Mouse (Mus musculus): ENCODE data around the gene Ogt. TPM values are rescaled to one million over a fixed set of nuclear protein-coding genes. Genes with fewer than 3 reads are reported as not detected.

The Ogt gene
- total RNA-seq (2021) = 10 to 100 TPM; 56.0 to 62.5 TPM

DNA sequence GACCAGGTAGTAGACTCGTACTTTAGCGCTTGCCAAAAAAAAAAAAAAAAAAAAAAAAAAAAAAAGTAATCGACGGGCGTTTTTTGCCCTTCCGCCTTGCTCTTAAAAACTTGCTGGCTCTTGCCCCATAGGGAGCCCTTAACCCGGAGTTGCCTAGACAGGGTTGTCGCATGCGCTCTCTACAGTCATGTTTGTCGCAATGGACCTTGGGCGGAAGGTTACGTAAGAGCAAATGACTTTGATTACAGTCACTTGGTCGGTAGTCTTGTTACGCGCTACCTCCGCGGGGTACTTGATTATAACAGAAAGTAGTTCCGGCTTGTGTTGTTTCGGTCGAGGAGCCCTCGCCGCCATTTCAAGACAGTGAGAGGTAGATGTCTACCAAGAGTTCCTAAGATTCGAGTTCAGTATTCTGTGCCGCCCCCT, at the start of gene Ogt:
Gene Ogt (plus strand): TSS at position 320 of the 426 bp plus-strand sequence.
- intact Hi-C loops (cut with DNase I) = no loop called here
- DNase-seq (ENCODE audit: low spot score) = peak; percentile 83

DNA sequence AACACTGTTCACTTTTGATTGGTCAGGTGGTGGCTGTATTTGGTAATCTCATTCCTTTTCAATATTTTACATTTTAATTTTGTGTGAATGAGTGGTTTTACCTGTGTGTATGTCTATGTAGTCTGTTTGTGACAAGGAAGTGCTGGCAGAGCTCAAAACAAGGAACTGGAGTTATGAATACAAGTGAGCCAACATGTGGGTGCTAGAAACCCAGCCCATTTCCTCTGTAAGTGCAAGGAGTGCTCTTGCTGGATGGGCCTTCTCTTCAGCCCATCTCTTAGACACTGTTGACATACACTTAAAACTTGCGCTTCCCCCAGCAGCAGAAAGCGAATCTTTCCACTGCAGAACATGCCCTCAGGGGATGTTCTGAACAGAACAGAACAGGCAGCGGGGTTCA, 23.7 kb upstream of the Ogt start:
- intact Hi-C loops (cut with DNase I) = loop anchor here (10.0 kb wide), 1 partner anchor 159 kb away; no protein-coding TSS in a partner anchor
- no peak for DNase-seq (ENCODE audit: low spot score)

DNA sequence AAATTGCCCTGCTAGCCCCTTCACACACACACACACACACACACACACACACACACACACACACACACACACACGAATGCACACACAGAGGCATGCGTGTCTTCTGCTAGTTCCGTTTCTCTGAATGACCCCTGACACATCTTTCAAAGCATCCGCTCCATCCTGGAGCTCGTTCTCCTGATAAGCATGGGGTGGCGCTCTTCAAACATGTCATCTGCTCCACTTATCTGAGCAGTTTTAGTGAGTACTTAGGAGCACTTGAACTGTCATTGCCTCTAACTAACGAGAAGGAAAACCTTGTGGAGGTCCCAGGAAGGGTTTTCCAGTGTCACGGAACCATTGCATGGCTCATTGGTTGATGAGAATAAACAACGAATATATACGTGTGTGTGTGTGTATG, 22.0 kb upstream of the Ogt start:
- intact Hi-C loops (cut with DNase I) = loop anchor here (10.0 kb wide), 1 partner anchor 157 kb away; no protein-coding TSS in a partner anchor
- no peak for DNase-seq (ENCODE audit: low spot score)

DNA sequence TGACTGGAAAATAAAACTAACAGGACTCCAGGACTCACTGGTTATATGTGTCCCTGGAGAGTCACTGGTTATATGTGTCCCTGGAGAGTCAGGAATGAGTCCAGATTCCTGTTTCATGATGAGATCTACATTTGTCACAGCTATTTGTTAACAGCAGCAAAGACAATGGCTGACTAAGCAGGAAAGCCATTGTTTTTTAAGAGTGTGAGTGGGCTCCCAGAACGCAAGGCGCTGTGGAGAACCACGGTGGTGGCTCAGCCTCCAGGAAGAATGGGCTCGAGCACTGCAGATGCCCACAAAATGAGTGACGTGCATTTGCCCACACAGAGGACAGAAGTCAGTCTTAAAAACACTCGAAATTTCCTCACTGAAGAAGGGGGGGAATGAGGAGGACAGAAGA, 19.5 kb upstream of the Ogt start:
- intact Hi-C loops (cut with DNase I) = loop anchor here (2.0 kb wide), 1 partner anchor 16 kb away; no protein-coding TSS in a partner anchor
- no peak for DNase-seq (ENCODE audit: low spot score)

DNA sequence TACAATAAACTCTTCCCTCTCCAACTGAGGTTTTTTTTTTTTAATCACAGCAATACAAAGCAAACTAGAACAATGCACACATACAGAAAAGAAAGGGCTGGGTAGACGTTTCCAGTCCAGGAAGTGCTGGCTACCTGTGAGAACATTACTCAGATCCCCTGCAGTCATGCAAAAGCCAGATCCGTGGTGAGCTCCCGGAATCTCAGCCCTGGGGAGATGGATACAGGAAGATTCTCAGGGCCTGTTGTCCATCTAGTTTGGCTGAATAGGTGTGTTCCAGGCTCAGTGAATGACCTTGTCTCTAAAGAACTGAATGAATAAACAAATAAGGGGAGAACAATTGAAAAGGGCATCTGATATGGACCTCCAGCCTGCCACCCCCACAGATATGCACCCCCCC, 17.3 kb upstream of the Ogt start:
- intact Hi-C loops (cut with DNase I) = no loop called here
- DNase-seq (ENCODE audit: low spot score) = no peak

DNA sequence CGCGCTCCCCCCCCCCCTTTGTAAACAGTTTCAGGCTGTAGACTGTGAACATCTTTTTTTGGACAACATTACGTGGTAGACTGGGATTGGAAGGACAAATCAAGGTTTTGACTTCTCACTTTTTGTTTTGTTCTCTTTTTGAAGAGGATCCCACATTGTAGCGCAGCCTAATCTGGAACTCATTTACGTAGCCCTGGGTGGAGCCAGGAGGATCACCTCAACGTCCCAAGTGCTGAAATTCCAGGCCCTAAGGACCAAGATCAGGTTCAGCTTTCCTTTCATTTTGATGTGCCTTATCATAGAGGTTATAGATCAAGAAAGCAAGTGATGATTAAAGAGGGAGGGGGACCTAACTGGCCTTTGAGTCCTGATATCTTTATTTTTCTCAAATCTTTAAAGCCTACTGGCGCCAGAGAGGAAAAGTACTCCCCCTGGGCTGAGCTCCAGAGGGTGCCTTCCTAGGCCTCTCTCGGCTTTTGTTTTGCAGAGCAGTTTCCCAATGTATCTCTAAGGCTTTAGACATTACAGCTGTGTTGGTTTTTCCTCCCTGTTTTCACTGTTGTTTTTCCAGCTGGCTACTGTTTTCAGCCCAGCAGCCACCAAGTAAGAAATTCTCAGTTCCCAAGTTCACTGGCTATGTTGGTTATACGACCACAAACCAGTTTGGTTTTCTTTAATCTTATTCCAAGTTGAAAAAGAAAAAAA, 2.9 kb upstream of the Ogt start:
- DNase-seq (ENCODE audit: low spot score) = no peak
- intact Hi-C loops (cut with DNase I) = loop anchor here (2.0 kb wide), 1 partner anchor 16 kb away; no protein-coding TSS in a partner anchor

DNA sequence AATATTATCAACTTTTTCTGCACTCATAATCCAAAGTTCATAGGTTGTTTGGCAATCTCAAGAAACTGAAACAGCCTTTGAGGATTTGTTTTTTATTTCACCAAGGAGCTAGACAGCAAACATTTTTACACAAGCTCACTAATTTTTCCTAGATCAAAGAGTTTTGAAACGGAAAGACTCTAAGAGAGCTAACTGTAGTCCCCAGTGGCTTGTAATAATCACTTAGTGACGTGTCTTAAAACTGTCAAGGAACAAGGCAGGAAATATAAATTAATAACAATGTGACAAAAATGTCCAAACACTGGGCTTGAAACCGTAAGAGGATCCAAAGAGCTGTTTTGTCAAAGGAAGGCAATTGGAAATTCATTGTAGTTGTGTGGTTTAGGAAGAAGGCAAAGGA, 1.0 kb upstream of the Ogt start:
- intact Hi-C loops (cut with DNase I) = no loop called here
- no peak for DNase-seq (ENCODE audit: low spot score)

DNA sequence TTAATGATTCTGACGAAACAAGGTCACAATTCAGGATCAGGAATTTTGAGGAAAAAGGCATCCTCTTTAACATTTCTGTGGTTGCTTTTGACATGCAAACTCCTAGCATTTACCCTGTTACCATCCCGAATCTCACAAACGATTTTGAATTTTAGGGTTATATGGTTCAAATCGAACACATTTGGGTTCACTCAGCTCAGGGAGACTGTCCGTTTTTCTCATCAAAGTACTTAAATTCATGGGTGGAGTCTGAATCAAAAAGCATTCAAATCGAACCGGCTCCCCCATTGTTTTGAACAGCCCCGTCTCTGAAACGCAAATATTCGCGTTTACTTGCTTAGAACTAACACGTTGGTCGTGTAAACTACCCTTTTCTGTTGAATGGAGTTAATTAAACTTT, 554 bp upstream of the Ogt start:
- intact Hi-C loops (cut with DNase I) = no loop called here
- DNase-seq (ENCODE audit: low spot score) = no peak

DNA sequence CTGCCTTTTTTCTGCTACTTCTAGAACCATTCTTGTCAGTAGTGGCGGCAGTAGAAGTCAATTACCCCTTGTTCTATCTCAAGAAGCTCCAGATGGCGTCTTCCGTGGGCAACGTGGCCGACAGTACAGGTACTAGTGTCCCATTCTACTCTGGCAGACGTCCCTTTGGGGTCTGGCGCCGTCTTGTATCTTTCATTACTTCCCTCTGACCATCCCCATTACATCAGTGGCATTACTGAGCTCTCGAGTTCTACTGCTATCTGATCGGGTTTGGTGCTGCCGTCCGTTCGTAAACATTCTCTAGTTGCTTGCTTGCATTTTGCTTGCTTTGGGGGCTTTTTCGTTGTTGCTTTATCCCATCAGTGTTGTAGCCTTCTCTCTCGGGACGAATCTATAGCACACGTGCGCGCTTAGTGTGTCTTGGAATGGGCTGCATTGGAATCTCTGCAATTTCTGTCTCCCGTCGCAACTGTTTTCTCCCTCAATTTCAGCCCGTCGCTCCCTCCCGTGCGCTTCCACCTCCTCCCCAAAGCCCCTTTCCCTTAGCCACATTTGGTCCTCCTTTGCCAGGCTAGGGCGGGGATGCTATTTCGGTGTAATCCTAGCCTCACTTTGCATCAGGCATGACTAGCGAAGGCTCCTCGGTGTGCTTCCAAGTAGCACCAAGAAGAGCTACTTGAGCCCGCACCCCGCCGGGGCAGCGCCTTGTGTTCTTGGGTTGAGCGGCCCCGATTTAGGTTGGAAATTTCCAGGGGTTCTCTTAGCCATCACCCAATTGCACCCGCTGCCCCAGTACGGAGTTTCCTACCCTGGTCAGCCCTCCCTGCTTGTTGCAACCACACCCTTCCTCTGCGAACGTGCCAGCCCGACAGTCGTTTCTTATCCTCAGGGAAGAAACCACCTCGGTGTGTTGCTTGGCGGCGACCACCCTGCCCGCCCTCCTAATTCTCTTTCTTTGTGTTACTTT, 617 bp downstream of the Ogt start:
- no peak for DNase-seq (ENCODE audit: low spot score)
- intact Hi-C loops (cut with DNase I) = no loop called here

DNA sequence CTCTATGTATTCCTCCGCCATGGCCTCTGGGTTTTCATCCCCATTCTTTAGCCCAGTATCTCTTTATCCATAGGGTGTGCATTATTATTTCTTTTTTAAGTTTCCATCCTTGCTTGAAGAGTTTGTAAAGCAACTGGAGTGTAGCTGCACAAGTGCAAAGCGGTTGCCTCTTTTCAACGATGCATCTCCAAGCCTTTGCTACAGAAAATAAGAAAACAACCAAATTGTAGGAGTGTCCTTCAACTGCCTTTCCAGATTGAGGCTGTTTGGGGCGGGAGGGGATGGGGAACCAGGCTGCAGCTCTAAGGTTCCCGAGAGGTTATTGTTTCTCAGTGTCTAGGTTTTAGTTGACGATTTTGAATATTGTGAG, 1.3 kb downstream of the Ogt start:
- intact Hi-C loops (cut with DNase I) = no loop called here

DNA sequence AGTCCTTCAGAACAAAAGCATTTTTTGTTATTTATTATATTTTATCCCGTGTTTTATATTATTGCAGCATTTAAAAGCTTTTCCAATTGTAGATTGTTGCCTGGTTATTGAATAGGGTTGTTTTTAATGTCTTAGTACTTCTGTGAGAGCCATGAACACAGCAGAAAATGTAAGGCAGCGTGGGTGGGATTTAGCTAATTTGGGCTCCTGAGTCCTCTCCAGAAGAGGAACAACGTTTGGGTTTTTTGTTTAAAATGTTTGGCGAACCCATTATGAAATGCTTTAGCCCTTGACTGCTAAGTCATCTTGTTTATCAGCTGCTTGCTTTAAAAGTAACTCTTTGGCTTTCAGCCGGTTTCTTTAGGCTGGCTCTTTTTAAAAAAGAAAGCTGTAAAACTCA, 2.2 kb downstream of the Ogt start:
- no peak for DNase-seq (ENCODE audit: low spot score)
- intact Hi-C loops (cut with DNase I) = no loop called here

More for the DNA sequence above, 1.3 kb downstream of the Ogt start:
- no peak for DNase-seq (ENCODE audit: low spot score)

DNA sequence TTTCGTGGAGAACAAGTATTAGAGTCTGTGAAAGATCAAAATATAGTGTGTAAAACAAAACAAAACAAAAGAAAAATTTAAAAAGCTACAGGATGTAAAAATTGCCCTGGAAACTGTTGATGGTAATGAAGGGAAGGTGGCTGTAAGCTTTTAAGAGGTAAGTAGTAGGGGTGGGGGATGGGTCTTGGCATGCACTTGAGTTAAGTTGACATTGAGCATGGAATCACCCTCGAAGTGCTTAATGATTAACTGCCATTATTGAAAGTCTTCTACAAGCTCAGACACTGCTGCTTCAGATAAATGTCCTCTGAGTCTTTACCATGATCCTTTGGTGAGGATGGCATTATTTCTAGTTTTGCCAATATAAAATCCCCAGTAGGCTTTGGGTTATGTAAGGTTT, 5.4 kb downstream of the Ogt start:
- intact Hi-C loops (cut with DNase I) = no loop called here
- no peak for DNase-seq (ENCODE audit: low spot score)

DNA sequence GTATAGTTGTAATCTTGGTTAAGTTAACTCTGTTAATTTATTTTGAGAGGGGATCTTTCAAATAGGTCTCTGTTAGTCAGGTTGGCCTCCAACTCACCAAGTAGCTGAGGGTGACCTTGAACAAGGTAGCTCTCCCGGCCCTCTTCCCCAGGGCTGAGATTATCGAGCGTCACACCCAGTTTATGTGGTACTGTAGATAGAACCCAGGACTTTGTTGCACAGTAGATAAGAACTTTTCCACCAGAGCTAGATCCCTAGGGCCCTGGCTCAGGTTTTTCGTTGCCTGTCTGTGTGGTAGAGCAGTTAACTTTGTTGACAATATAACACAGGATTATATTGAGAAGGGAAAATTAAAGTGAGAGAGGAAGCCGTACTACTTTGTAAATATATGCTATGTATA, 6.8 kb downstream of the Ogt start:
- DNase-seq (ENCODE audit: low spot score) = no peak
- intact Hi-C loops (cut with DNase I) = no loop called here

DNA sequence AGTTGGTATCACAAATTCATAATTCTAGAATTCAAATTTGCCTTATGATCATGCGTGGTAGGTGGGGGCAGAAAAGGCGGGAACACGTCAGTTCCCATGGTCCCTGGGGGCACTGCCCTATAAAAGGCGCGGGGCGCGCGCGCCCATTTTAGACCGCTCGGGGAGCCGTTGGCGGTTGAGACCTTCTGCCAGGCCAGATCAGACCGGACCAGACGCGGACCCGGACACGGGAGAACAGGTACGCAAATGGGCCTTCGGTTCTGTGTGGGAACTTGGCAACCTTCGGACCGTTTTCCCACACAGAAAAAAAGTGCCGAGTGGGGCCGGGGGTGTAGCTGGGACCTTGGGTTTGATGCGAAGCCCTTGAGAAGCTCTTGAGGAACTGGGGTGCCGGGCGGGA, 55.8 kb downstream of the Ogt start:
- DNase-seq (ENCODE audit: low spot score) = no peak
- intact Hi-C loops (cut with DNase I) = no loop called here

DNA sequence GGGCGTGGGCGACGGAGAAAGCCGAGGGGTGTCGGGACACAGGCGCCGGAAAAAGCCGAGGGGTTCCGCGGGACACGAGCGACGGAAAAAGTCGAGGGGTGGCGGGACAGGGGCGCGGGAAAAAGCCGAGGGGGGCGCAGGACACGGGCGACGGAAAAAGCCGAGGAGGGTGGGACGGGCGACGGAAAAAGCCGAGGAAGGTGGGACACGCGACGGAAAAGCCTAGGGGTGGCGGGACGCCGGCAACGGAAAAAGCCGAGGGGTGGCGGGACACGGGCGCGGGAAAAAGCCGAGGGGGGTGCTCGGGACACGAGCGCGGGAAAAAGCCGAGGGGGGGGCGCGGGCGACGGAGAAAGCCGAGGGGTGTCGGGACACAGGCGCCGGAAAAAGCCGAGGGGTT, 57.7 kb downstream of the Ogt start:
- intact Hi-C loops (cut with DNase I) = no loop called here

DNA sequence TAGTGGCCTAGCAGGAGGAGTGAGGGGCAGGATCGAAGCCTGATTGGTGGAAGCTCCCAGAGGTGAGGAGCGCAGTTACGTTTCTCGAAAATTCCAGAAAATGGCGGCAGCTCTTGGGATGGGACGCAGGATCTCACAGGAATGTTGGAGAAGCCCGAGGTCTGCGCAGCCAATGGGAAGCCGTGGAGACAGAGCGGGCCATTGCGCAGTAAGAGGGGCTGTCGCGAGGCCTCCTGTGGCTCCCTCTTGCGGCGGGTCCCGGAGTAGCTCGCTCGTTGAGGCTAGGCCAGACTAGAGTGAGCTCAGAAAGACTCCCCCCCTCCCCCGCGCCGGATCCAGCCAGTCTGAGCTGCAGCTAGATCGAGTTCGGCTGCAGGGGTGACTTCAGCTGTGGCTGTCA, 58.4 kb downstream of the Ogt start:
- DNase-seq (ENCODE audit: low spot score) = no peak
- intact Hi-C loops (cut with DNase I) = no loop called here

More for the DNA sequence above, 57.7 kb downstream of the Ogt start:
- no peak for DNase-seq (ENCODE audit: low spot score)

DNA sequence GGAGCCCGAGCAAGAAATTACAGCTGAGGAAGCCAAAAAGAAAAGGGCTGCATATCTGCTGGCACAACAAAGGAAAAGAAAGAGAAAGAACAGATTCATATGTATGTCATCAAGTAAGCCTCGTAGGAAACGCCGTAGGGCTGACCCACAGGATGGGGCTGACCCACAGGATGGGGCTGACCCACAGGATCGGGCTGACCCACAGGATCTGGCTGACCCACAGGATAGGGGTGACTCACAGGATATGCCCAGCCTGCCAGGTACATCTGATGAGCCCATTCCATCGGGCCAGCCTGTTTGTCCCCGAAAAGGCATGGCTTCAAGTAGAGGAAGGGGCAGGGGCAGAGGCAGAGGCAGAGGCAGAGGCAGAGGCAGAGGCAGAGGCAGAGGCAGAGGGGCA, 65.3 kb downstream of the Ogt start:
- intact Hi-C loops (cut with DNase I) = no loop called here

DNA sequence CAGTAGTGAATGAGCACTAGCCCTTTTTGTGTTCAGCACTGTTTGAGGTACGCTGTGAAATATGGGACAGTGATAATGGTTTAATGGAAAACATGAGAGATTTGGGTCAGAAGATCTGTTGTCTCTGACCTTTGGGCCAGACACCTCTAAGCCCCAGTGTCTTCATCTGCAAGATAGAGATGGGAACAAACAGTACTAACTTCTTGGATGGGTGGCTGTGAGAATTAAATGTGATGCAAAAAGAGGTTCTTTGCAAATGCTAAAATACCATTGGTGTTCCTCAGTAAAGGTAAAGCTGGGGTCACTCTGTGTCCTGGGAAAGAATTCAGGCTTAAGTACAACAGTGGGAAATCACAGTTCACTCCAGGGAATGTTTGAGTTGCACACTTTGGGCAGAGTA, 80.5 kb downstream of the Ogt start:
- DNase-seq (ENCODE audit: low spot score) = no peak
- intact Hi-C loops (cut with DNase I) = no loop called here

More for the DNA sequence above, 65.3 kb downstream of the Ogt start:
- no peak for DNase-seq (ENCODE audit: low spot score)

DNA sequence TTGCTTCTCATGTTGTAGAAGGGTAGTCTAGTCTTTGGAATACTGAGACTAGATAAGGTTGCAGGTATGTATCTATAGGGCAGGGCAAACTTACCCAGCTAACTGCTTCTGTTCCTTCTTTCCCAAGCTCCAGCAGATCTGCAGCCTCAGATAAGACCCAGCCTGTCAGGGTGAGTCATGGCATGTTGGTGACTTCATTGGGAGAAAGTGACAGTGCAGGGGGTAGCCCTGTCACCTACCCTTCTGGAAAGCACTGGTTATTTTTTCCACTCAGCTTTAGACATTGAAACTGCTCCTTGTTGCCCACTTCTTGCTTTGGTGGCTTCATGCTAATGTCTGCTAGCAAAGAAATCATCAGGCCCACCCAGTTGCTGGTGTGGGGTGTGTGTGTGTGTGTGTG, 90.2 kb downstream of the Ogt start:
- no peak for DNase-seq (ENCODE audit: low spot score)
- intact Hi-C loops (cut with DNase I) = no loop called here

DNA sequence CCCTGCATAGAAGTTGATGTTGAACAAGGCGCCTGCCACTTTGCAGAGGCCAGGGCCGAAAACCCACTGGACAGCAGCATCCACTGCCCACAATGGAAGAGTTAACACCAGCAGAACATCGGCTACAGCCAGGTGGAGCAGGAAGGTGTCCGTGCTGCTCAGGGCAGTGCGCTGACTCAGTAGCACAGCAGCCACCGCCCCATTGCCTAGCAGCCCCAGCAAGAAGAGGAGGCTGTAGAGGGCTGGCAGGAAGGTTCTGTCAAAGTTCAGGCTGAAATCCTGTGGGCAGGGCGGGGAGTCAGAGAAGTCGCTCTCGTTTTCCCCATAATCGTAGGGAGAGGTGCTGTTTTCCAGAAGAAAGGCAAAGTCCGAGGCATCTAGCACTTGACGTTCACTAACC, 92.8 kb downstream of the Ogt start:
- no peak for DNase-seq (ENCODE audit: low spot score)
- intact Hi-C loops (cut with DNase I) = no loop called here

DNA sequence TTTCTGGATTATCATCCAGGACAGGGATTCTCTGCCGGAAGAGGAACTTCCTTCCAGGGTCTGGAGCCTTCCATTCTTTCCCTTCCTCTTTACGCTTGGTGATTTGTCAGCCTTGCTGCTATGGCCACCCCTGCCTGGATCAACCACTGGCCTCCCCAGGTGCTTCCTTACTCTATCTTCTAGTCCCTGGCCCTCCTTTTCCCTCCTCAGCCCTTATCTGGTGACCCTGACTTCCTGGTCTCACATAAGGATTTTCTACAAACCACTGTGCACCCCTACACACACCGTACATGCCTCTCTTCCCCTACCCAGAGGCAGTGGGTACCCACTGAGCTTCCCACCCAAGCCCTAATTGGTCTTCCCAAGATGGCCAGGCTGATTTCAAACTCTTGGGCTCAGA, 93.4 kb downstream of the Ogt start:
- intact Hi-C loops (cut with DNase I) = no loop called here
- no peak for DNase-seq (ENCODE audit: low spot score)
